Mouse (Mus musculus) cerebellum, adult 2 months (tissue): ENCODE results near the gene Tsen34.

Source experiments
- CTCF ChIP-seq: fragments of 200-500 bp; IDR thresholded peaks from 2 replicates; pipeline ENCODE4 v1.5.1; 2011; ENCODE audit warnings: low read depth, mild to moderate bottlenecking, control low read depth, low read length, moderate library complexity, borderline replicate concordance; ENCODE audit not compliant: insufficient read depth
- POLR2A ChIP-seq: fragments of 200-500 bp; IDR thresholded peaks from 2 replicates; pipeline ENCODE4 v1.6.1; 2011; ENCODE audit warnings: low read length, control low read depth, borderline replicate concordance; ENCODE audit not compliant: insufficient read depth

DNA sequence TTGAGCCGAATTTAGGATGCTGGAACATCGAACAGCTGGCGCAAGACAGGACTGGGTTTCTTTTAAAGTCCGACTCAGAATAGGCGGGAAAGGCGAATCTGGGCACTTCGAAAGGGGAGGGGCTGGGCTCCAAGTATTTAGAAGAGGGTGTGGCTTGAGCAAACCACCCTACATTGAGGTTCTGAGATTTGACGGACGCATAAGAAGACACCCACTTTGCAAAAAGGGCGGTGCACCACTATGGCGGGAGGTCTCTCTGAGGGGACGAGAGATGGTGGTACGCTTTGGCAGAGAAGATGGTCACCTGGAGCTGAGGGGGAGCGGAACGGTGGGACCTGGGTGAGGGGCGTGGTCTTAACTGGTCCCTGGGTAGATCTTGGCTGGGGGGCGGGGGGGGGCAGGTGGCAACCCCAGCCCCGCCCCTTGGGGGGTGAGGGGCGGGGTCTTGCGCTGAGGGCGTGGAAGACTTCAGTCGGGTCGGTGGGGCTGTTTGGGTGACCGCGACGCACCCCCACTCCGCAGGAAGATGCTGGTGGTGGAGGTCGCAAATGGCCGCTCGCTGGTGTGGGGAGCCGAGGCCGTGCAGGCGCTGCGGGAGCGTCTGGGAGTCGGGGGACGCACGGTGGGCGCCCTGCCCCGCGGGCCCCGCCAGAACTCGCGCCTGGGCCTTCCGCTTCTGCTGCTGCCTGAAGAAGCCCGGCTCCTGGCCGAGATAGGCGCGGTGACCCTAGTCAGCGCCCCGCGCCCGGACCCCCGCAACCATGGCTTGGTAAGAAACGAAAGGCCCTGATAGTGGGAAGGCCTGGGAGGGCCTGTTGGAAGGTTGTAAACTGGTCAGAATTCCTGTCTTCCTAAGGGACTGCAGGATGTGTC lies 1.6 kb downstream of the Tsen34 start:
- TF ChIP-seq CTCF = no peak
- no peak for TF ChIP-seq POLR2A
